Mouse (Mus musculus): ENCODE data around the gene 0610040J01Rik. TPM values are rescaled to one million over a fixed set of nuclear protein-coding genes. Genes with fewer than 3 reads are reported as not detected.

Gene 0610040J01Rik
- polyA plus RNA-seq, 1 experiment from 2014 or later = 53.8 TPM

- 49% methylated on average over 1 of the region's 1 CpGs for WGBS
- H3K27ac ChIP-seq (replicated peaks) = no peak overlapping the region
- H3K27me3 ChIP-seq (ENCODE audit: control insufficient read depth, insufficient read depth, low read length) = no peaks in the 10 kb centered on the region
- H3K9ac ChIP-seq (ENCODE audit: low read length) = no peak overlapping the region
- H3K4me3 ChIP-seq (ENCODE audit: low read depth, low read length) = no peak overlapping the region
- no peaks in the 10 kb centered on the region for H3K4me1 ChIP-seq (replicated peaks; ENCODE audit: control insufficient read depth, insufficient read depth)
- no peaks in the 10 kb centered on the region for H3K9me3 ChIP-seq (ENCODE audit: control insufficient read depth, low read length)
- no peak overlapping the region for H3K4me2 ChIP-seq (replicated peaks; ENCODE audit: low read depth)
- no peak for ATAC-seq (ENCODE audit: low FRiP score, low TSS enrichment)
- TF ChIP-seq EP300 (optimal IDR thresholded peaks at IDR 0.05) = no peak
- TF ChIP-seq CTCF (IDR thresholded peaks at IDR 0.05; ENCODE audit: low read depth) = no peak
- DNase-seq (ENCODE audit: low spot score) = no peak
- no peaks in the 10 kb centered on the region for H3K36me3 ChIP-seq (ENCODE audit: control insufficient read depth, insufficient read depth, low read length)
Observed at GRCm38 (mm10) chr5:63914896-63915295, 102.7 kb downstream of the 0610040J01Rik start.

- 83% methylated on average over 10 of the region's 10 CpGs for WGBS
- Histone ChIP-seq H3K9ac (ENCODE audit: low read length) (no peak overlapping the region), H3K36me3 (ENCODE audit: control insufficient read depth, insufficient read depth, low read length) (no peaks in the 10 kb centered on the region; the same call in 1 of the 2 replicates), H3K4me2 (replicated peaks; ENCODE audit: low read depth) (no peak overlapping the region), H3K9me3 (ENCODE audit: control insufficient read depth, low read length) (no peaks in the 10 kb centered on the region), H3K27me3 (ENCODE audit: control insufficient read depth, insufficient read depth, low read length) (no peaks in the 10 kb centered on the region), H3K4me3 (ENCODE audit: low read depth, low read length) (no peak overlapping the region), H3K27ac (replicated peaks) (no peak overlapping the region), H3K4me1 (replicated peaks; ENCODE audit: control insufficient read depth, insufficient read depth) (no peaks in the 10 kb centered on the region)
- ATAC-seq (ENCODE audit: low FRiP score, low TSS enrichment) = no peak
- no peak for DNase-seq (ENCODE audit: low spot score)
- TF ChIP-seq EP300 (optimal IDR thresholded peaks at IDR 0.05) = no peak
- no peak for TF ChIP-seq CTCF (IDR thresholded peaks at IDR 0.05; ENCODE audit: low read depth)
Observed at GRCm38 (mm10) chr5:63916457-63917139, 104.4 kb downstream of the 0610040J01Rik start.

- Histone ChIP-seq H3K9ac (ENCODE audit: low read length) (no peak overlapping the region), H3K4me3 (ENCODE audit: low read depth, low read length) (no peak overlapping the region), H3K4me2 (replicated peaks; ENCODE audit: low read depth) (no peak overlapping the region), H3K4me1 (replicated peaks; ENCODE audit: control insufficient read depth, insufficient read depth) (no peaks in the 10 kb centered on the region), H3K27ac (replicated peaks) (no peak overlapping the region), H3K9me3 (ENCODE audit: control insufficient read depth, low read length) (no peaks in the 10 kb centered on the region), H3K36me3 (ENCODE audit: control insufficient read depth, insufficient read depth, low read length) (no peaks in the 10 kb centered on the region; the same call in 1 of the 2 replicates), H3K27me3 (ENCODE audit: control insufficient read depth, insufficient read depth, low read length) (no peaks in the 10 kb centered on the region)
- no peak for TF ChIP-seq CTCF (IDR thresholded peaks at IDR 0.05; ENCODE audit: low read depth)
- ATAC-seq (ENCODE audit: low FRiP score, low TSS enrichment) (peak; percentile 69), DNase-seq (ENCODE audit: low spot score) (no peak)
- 46% methylated on average over 4 of the region's 4 CpGs for WGBS
Observed at GRCm38 (mm10) chr5:63918201-63918600, 106.0 kb downstream of the 0610040J01Rik start.

GRCm38 (mm10) chr5:63923305-63924025, 111.3 kb downstream of the 0610040J01Rik start:
- Histone ChIP-seq H3K27ac (replicated peaks) (no peak overlapping the region), H3K36me3 (ENCODE audit: control insufficient read depth, insufficient read depth, low read length) (no peaks in the 10 kb centered on the region; the same call in 1 of the 2 replicates), H3K27me3 (ENCODE audit: control insufficient read depth, insufficient read depth, low read length) (no peaks in the 10 kb centered on the region), H3K4me2 (replicated peaks; ENCODE audit: low read depth) (no peak overlapping the region), H3K4me3 (ENCODE audit: low read depth, low read length) (no peak overlapping the region), H3K9ac (ENCODE audit: low read length) (no peak overlapping the region), H3K4me1 (replicated peaks; ENCODE audit: control insufficient read depth, insufficient read depth) (no peaks in the 10 kb centered on the region), H3K9me3 (ENCODE audit: control insufficient read depth, low read length) (no peaks in the 10 kb centered on the region)
- DNase-seq (ENCODE audit: low spot score) (no peak), ATAC-seq (ENCODE audit: low FRiP score, low TSS enrichment) (no peak)
- TF ChIP-seq CTCF (IDR thresholded peaks at IDR 0.05; ENCODE audit: low read depth) (no peak), EP300 (optimal IDR thresholded peaks at IDR 0.05) (no peak)
- 69% methylated on average over 13 of the region's 13 CpGs for WGBS

GRCm38 (mm10) chr5:63925035-63925628, 113.0 kb downstream of the 0610040J01Rik start:
- Histone ChIP-seq H3K4me2 (replicated peaks; ENCODE audit: low read depth) (no peak overlapping the region), H3K9me3 (ENCODE audit: control insufficient read depth, low read length) (no peaks in the 10 kb centered on the region), H3K27me3 (ENCODE audit: control insufficient read depth, insufficient read depth, low read length) (no peaks in the 10 kb centered on the region), H3K4me3 (ENCODE audit: low read depth, low read length) (no peak overlapping the region), H3K4me1 (replicated peaks; ENCODE audit: control insufficient read depth, insufficient read depth) (no peaks in the 10 kb centered on the region), H3K36me3 (ENCODE audit: control insufficient read depth, insufficient read depth, low read length) (no peaks in the 10 kb centered on the region; the same call in 1 of the 2 replicates), H3K27ac (replicated peaks) (no peak overlapping the region), H3K9ac (ENCODE audit: low read length) (no peak overlapping the region)
- no peak for TF ChIP-seq CTCF (IDR thresholded peaks at IDR 0.05; ENCODE audit: low read depth)
- no peak for TF ChIP-seq EP300 (optimal IDR thresholded peaks at IDR 0.05)
- ATAC-seq (ENCODE audit: low FRiP score, low TSS enrichment) = no peak
- no peak for DNase-seq (ENCODE audit: low spot score)
- WGBS = 90% methylated on average over 14 of the region's 14 CpGs
